Mouse (Mus musculus): ENCODE measurements around the gene Pla2g12a. TPM values are rescaled to one million over a fixed set of nuclear protein-coding genes. Genes with fewer than 3 reads are reported as not detected.

The Pla2g12a gene
- polyA plus RNA-seq, 1 experiment from 2014 or later: 58.0 TPM

DNA sequence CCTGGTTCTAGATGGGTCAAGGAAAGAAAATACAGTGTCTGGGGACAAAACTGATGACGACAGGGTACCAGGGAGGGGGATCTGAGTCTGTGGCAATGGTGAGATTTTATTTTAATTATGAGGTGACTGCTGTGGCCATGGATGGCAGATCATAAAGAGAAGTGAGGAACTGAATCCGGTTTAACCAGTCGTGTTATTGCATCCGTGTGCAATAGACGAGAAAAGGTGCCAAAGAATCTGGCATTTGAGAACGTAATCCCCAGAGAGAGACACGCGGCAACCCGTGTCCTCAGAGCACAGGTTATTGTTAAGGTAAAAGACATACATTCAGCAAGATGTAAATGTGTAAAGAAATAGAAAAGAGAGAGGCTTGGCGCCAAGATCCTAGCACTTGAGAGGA, 1.1 kb upstream of the Pla2g12a start:
- Histone ChIP-seq H3K27ac (no peak overlapping the region), H3K4me3 (no peak overlapping the region), H3K36me3 (no peaks in the 10 kb centered on the region), H3K9me3 (replicated peaks) (no peaks in the 10 kb centered on the region), H3K27me3 (no peaks in the 10 kb centered on the region), H3K4me2 (no peak overlapping the region), H3K4me1 (replicated peaks) (peaks cover 13% of the 10 kb centered on the region), H3K9ac (no peak overlapping the region)
- no peak for ATAC-seq (replicated peaks; ENCODE audit: insufficient number of reproducible peaks, insufficient read depth, low FRiP score, low read depth)
- WGBS: 87% methylated on average over 10 of the region's 10 CpGs

DNA sequence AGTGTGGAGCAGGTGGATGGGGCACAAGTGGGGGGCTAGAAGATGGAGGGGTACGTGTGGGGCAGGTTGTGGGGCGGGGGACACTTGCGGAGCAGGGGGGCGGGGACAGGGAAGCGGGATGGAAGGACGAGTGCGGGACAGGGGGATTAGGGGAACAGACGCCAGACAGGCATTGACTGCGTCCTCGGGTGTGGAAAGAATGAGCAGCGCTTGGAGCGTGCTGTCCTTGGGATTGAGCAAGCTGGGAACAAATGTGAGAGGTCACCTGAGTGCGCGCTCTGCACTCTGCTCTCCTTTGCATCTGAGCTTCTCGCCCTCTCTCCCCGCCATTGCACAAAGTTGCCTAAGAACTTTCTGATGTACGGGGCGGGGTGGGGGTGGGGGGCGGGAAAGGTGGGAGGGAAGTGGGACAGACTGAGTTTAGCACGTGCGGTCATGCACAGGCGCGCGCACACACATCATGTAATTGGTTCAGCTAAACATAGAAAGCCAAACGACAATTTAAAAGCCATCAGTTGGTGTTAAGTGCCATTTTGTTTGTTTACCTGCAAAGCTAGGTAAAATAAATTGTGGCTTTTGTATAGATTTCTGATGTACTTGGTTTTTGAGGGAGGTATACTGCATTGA, 838 bp downstream of the Pla2g12a start:
- ATAC-seq (replicated peaks; ENCODE audit: insufficient number of reproducible peaks, insufficient read depth, low FRiP score, low read depth): peak; percentile 63
- Histone ChIP-seq H3K9ac (peak overlapping the region; percentile 65), H3K9me3 (replicated peaks) (no peaks in the 10 kb centered on the region), H3K27me3 (no peaks in the 10 kb centered on the region), H3K4me2 (peak overlapping the region; percentile 91), H3K27ac (peak overlapping the region; percentile 74), H3K4me1 (replicated peaks) (peaks cover 13% of the 10 kb centered on the region), H3K36me3 (no peaks in the 10 kb centered on the region), H3K4me3 (peak overlapping the region; percentile 63)
- under 1% methylated on average over 25 of the region's 25 CpGs for WGBS

DNA sequence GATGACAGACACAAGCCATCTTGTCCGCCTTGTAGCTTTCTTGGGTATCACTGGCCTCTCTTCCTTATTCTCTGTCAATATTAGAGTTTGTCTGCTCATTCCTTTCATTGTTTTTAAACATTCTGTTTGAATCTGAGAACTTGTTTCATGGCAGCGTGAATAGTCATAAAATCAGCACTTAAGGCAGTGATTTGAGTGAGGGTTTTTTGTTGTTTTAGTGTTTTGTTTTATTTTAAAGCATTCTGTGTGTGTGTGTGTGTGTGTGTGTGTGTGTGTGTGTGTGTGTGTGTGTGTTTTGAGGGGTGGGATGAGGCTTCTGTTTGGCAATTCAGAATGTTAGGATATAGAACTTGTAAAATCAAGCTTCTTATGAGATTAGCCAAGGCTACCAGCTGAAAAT, 1.5 kb downstream of the Pla2g12a start:
- H3K9ac ChIP-seq: no peak overlapping the region

DNA sequence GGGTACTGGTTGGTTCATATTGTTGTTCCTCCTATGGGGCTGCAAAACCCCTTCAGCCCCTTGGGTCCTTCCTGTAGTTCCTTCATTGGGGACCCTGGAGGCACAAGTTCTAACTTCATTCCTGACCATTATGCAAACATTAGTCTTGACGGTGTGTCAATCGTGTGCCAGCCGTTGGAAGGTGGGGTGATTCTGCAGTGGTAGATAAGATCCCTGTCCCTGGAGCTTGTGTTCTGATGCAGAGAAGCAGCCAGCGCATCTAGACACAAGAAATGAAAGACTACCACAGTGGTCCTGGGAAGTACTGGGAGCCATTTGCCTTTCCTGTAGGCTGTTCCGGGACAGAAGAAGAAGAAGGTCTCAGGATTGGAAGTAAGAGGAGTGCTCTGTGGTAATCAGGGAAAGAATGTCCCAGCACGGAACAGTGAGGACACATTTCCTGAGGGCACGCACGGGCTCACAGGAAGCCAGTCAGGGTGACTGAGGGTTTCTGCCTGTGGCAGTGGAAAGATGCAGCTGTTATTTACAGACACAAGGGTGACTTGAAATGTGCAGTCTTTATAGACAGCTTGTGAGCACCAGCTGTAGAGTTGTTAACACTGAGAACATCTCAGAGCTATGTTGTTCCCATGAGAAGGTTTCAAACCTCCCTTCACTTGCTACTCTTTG, 2.7 kb downstream of the Pla2g12a start:
- H3K9me3 ChIP-seq (replicated peaks): no peaks in the 10 kb centered on the region
- peaks cover 19% of the 10 kb centered on the region for H3K4me1 ChIP-seq (replicated peaks)
- H3K4me3 ChIP-seq: no peak overlapping the region
- no peak for ATAC-seq (replicated peaks; ENCODE audit: insufficient number of reproducible peaks, insufficient read depth, low FRiP score, low read depth)
- H3K4me2 ChIP-seq: no peak overlapping the region; the same call in 1 of the 2 replicates
- WGBS: 56% methylated on average over 8 of the region's 8 CpGs
- H3K9ac ChIP-seq: no peak overlapping the region
- H3K27ac ChIP-seq: peak overlapping the region; percentile 15; the same call in 1 of the 2 replicates
- H3K27me3 ChIP-seq: no peaks in the 10 kb centered on the region
- H3K36me3 ChIP-seq: no peaks in the 10 kb centered on the region

More for the DNA sequence above, 1.5 kb downstream of the Pla2g12a start:
- no peak for ATAC-seq (replicated peaks; ENCODE audit: insufficient number of reproducible peaks, insufficient read depth, low FRiP score, low read depth)
- Histone ChIP-seq H3K27ac (no peak overlapping the region; the same call in 1 of the 2 replicates), H3K27me3 (no peaks in the 10 kb centered on the region), H3K9me3 (replicated peaks) (no peaks in the 10 kb centered on the region), H3K4me2 (peak overlapping the region; percentile 91), H3K36me3 (no peaks in the 10 kb centered on the region), H3K4me3 (peak overlapping the region; percentile 63), H3K4me1 (replicated peaks) (peaks cover 13% of the 10 kb centered on the region)
- WGBS: 81% methylated on average over 2 of the region's 2 CpGs

DNA sequence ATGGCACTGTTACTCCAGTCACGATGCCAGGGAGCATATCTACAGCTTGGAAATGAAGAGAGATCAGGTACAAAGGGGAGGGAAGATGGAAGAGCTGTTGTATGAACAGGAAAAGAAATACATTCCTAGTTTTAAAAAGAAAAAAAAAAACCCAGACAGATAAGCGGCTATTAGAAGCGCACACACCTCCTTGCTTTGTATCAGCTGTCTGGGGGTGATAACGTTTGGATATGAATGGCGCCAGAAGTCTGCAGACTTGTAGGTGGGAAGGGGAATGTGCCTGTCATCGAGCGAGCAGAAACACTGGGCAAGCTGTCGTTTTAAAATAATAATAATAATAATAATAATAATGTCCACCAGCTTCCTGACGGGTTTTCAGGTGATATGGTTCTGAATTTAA, 7.2 kb downstream of the Pla2g12a start:
- no peak overlapping the region for H3K9ac ChIP-seq
- peaks cover 9% of the 10 kb centered on the region for H3K4me1 ChIP-seq (replicated peaks)
- ATAC-seq (replicated peaks; ENCODE audit: insufficient number of reproducible peaks, insufficient read depth, low FRiP score, low read depth): no peak
- 0 out of 2 replicates have a peak, but pooled peaks cover 3% of the 10 kb centered on the region for H3K36me3 ChIP-seq
- H3K27ac ChIP-seq: no peak overlapping the region
- H3K27me3 ChIP-seq: no peaks in the 10 kb centered on the region
- H3K4me3 ChIP-seq: no peak overlapping the region
- H3K9me3 ChIP-seq (replicated peaks): no peaks in the 10 kb centered on the region
- H3K4me2 ChIP-seq: no peak overlapping the region
- WGBS: 40% methylated on average over 9 of the region's 9 CpGs

DNA sequence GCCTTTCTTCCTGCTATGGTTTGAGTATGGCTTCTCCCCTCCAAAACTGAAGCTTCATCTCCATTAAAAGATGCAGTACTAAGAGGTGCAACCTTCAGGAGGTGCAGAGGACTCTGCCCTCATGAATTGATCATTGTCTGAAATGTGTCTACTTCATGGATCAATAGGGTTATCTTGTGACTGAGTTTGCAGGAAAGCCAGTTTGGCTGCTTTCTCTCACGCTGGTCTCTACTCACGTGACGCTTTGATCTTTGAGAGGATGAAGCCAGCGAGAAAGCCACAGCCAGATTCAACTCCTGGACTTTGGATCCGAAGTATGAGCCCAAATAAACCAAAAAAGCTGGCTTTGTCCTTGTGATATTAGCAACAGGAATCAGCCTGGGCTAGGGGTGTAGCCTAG, 8.0 kb downstream of the Pla2g12a start:
- 78% methylated on average over 5 of the region's 5 CpGs for WGBS
- H3K9ac ChIP-seq: no peak overlapping the region
- no peaks in the 10 kb centered on the region for H3K9me3 ChIP-seq (replicated peaks)
- H3K36me3 ChIP-seq: 0 out of 2 replicates have a peak, but pooled peaks cover 3% of the 10 kb centered on the region
- peaks cover 6% of the 10 kb centered on the region for H3K4me1 ChIP-seq (replicated peaks)
- H3K4me2 ChIP-seq: no peak overlapping the region
- no peak for ATAC-seq (replicated peaks; ENCODE audit: insufficient number of reproducible peaks, insufficient read depth, low FRiP score, low read depth)
- no peak overlapping the region for H3K27ac ChIP-seq
- no peak overlapping the region for H3K4me3 ChIP-seq
- H3K27me3 ChIP-seq: no peaks in the 10 kb centered on the region

DNA sequence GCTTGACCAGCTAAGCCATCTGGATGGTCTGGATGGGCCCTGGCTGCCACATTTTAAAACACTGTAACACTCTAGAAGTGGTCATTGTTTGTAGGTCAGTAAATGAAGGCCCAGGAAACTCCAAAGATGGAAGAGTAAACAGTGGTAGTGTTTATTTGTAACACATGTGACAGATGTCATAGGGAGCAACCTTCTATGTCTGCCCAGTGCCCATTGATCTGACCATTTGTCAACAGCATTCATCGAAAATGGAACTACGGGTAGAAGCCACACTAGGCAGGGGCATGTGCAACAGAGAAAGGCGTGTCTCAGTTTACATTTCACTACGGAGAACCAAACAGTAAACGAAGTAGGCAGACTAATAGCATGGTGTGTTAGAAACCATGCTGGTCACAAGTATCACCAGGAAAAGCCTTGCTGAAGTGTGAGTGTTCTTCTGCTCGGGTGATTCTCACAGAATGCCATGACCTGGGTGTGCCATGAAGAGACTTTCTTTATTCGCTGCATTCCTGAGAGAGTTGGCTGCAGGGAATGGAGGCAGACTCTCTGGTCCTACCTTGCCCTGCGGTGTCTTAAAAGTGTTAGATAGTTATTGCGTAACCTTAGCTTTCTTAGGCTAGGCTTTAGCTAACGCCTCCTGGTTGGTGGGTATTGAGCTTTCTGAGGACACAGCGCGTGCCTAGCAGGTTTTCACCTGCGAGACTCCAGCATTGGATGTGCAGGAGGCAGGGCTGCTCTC, 9.5 kb downstream of the Pla2g12a start:
- H3K4me2 ChIP-seq: no peak overlapping the region
- H3K27me3 ChIP-seq: no peaks in the 10 kb centered on the region
- 0 out of 2 replicates have a peak, but pooled peaks cover 8% of the 10 kb centered on the region for H3K36me3 ChIP-seq
- 79% methylated on average over 13 of the region's 13 CpGs for WGBS
- H3K27ac ChIP-seq: no peak overlapping the region
- H3K9ac ChIP-seq: no peak overlapping the region
- H3K4me3 ChIP-seq: no peak overlapping the region
- H3K4me1 ChIP-seq (replicated peaks): peaks cover 6% of the 10 kb centered on the region; the same call in 1 of the 2 replicates
- ATAC-seq (replicated peaks; ENCODE audit: insufficient number of reproducible peaks, insufficient read depth, low FRiP score, low read depth): no peak
- H3K9me3 ChIP-seq (replicated peaks): no peaks in the 10 kb centered on the region

DNA sequence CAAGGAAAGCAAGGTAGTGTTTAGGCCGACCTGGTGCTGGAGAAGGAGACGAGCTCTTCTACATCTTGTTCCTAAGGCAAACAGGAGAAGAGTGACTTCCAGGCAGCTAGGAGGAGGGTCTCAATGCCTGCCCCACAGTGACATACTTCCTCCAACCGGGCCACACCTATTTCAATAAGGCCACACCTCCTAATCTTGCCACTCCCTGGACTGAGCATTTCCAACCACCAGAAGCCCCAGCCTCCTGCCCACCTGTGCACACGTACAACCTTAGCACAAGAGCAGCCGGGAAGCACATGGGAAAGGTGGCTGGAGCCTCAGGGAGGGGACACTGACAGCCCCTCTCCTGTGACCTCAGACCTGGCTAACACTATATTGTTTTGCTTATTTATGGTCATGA, 13.6 kb downstream of the Pla2g12a start:
- Histone ChIP-seq H3K27me3 (no peaks in the 10 kb centered on the region), H3K4me1 (replicated peaks) (0 out of 2 replicates have a peak, but pooled peaks cover 3% of the 10 kb centered on the region), H3K4me2 (no peak overlapping the region), H3K36me3 (0 out of 2 replicates have a peak, but pooled peaks cover 8% of the 10 kb centered on the region), H3K27ac (no peak overlapping the region), H3K9me3 (replicated peaks) (no peaks in the 10 kb centered on the region), H3K9ac (no peak overlapping the region), H3K4me3 (no peak overlapping the region)
- WGBS: 89% methylated on average over 5 of the region's 5 CpGs
- no peak for ATAC-seq (replicated peaks; ENCODE audit: insufficient number of reproducible peaks, insufficient read depth, low FRiP score, low read depth)

DNA sequence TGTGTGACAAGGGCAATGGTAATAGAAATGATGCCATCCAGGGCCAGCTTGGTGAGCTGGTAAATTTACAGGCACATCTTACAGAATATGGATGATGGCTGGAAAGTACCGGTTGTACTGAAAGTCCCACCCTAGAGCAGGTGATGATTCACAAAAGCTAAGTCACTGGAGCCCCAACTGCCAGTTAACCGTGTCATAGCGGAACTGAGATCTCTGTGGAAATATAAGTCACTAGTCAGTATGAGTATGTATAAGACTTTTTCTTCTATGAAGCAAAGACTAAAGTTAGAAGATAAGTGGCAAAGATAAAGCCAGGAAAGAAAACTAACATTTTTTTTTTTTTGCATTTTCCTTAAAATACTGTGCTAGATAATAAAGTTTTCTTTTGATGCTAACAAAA, 14.7 kb downstream of the Pla2g12a start:
- Histone ChIP-seq H3K36me3 (0 out of 2 replicates have a peak, but pooled peaks cover 8% of the 10 kb centered on the region), H3K27ac (no peak overlapping the region), H3K4me3 (no peak overlapping the region), H3K4me2 (no peak overlapping the region), H3K9me3 (replicated peaks) (no peaks in the 10 kb centered on the region), H3K4me1 (replicated peaks) (0 out of 2 replicates have a peak, but pooled peaks cover 3% of the 10 kb centered on the region), H3K9ac (no peak overlapping the region), H3K27me3 (no peaks in the 10 kb centered on the region)
- ATAC-seq (replicated peaks; ENCODE audit: insufficient number of reproducible peaks, insufficient read depth, low FRiP score, low read depth): no peak
- WGBS: 93% methylated on average over 3 of the region's 3 CpGs

DNA sequence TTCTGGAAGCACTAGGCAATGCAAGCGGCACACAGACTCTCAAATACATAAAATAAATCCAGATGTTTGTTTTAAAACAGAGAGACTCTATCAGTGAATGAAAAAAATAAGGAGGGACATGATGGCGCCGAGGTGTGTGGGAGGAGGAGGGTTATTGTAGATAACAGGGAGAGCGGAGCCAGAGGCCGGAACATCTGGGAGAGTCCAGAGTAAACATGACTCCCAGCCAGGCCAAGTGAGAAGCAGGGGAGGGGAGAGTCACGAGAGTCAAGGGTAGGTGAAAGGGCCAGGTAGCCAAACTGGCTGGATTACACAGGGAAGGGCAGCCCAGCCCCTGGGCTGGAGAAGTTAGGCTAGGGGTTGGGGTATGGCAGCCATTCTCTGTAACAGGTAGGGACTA, 18.2 kb downstream of the Pla2g12a start:
- H3K9me3 ChIP-seq (replicated peaks): no peaks in the 10 kb centered on the region
- 38% methylated on average over 6 of the region's 6 CpGs for WGBS
- no peak overlapping the region for H3K9ac ChIP-seq
- H3K27ac ChIP-seq: no peak overlapping the region
- no peaks in the 10 kb centered on the region for H3K27me3 ChIP-seq
- ATAC-seq (replicated peaks; ENCODE audit: insufficient number of reproducible peaks, insufficient read depth, low FRiP score, low read depth): no peak
- H3K4me2 ChIP-seq: no peak overlapping the region
- peaks cover 8% of the 10 kb centered on the region for H3K4me1 ChIP-seq (replicated peaks)
- 0 out of 2 replicates have a peak, but pooled peaks cover 6% of the 10 kb centered on the region for H3K36me3 ChIP-seq
- H3K4me3 ChIP-seq: no peak overlapping the region

DNA sequence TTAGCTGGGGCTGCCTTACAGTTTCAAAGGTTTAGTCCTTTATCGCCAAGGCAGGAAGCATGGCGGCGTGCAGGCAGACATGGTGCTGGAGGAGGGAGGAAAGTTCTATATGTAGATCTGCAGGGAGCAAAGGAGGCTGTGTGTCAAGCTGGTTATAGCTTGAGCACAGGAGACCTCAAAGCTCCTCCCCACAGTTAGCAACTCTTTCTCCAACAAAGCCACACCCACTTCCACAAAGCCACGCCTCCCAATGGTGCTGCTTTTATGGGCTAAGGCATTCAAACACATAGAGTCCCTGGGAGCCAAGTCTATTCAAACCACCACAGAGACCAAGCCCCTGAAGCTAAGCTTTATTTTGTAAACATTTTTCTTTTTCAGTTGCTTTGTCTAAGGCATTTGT, 20.5 kb downstream of the Pla2g12a start:
- Histone ChIP-seq H3K27me3 (no peaks in the 10 kb centered on the region), H3K4me2 (no peak overlapping the region), H3K9ac (no peak overlapping the region), H3K4me1 (replicated peaks) (peaks cover 22% of the 10 kb centered on the region), H3K36me3 (no peaks in the 10 kb centered on the region), H3K27ac (no peak overlapping the region), H3K9me3 (replicated peaks) (no peaks in the 10 kb centered on the region), H3K4me3 (no peak overlapping the region)
- ATAC-seq (replicated peaks; ENCODE audit: insufficient number of reproducible peaks, insufficient read depth, low FRiP score, low read depth): no peak
- WGBS: 65% methylated on average over 4 of the region's 4 CpGs
